ENCODE assay signal across 11 mouse cellular contexts in genomic region chr14:59467798-59468197, GRCm38 (mm10). TPM values are rescaled to one million over a fixed set of nuclear protein-coding genes. Genes with fewer than 3 reads are reported as not detected.
DNase-seq lines count a peak whose midpoint lies in the region; ATAC-seq and TF ChIP-seq lines count a peak whose summit lies in the region.
"Had no signal": no experiment of that assay in that cellular context is flagged by ENCODE, and none has a peak within 500 bp of the region (broad histone marks: within the 10 kb centered on the region; RNA-seq: fewer than 3 reads in every experiment).

No protein-coding gene starts in this region.

- H3K4me3 ChIP-seq in hindbrain, embryonic 11.5 days (ENCODE audit: low read depth, low read length): no peak overlapping the region
- H3K4me3 ChIP-seq in hindbrain, embryonic 14.5 days (replicated peaks; ENCODE audit: low read length): no peak overlapping the region
- H3K4me3 ChIP-seq in stomach, postnatal 0 days (ENCODE audit: low read depth, low read length): no peak overlapping the region
- no peak overlapping the region for H3K4me3 ChIP-seq in heart, embryonic 12.5 days
- H3K4me3 ChIP-seq: erythroblast, embryonic 14.5 days; heart, embryonic 10.5 days had no signal

- H3K9me3 ChIP-seq in hindbrain, embryonic 11.5 days (ENCODE audit: control insufficient read depth, low read length): no peaks in the 10 kb centered on the region
- H3K9me3 ChIP-seq in hindbrain, embryonic 14.5 days (ENCODE audit: control insufficient read depth, low read length): no peaks in the 10 kb centered on the region
- no peaks in the 10 kb centered on the region for H3K9me3 ChIP-seq in stomach, postnatal 0 days (ENCODE audit: control insufficient read depth, low read length)
- H3K9me3 ChIP-seq in heart, embryonic 12.5 days (replicated peaks): no peaks in the 10 kb centered on the region
- H3K9me3 ChIP-seq: heart, embryonic 10.5 days had no signal

- no peak overlapping the region for H3K27ac ChIP-seq in hindbrain, embryonic 11.5 days (ENCODE audit: low read depth, low read length)
- no peak overlapping the region for H3K27ac ChIP-seq in hindbrain, embryonic 14.5 days
- H3K27ac ChIP-seq in stomach, postnatal 0 days (replicated peaks): no peak overlapping the region
- H3K27ac ChIP-seq in heart, embryonic 12.5 days (ENCODE audit: poor library complexity, severe bottlenecking): no peak overlapping the region
- H3K27ac ChIP-seq: heart, embryonic 10.5 days had no signal

- no peaks in the 10 kb centered on the region for H3K36me3 ChIP-seq in hindbrain, embryonic 11.5 days (ENCODE audit: control insufficient read depth, insufficient read depth, low read length)
- no peaks in the 10 kb centered on the region for H3K36me3 ChIP-seq in hindbrain, embryonic 14.5 days (replicated peaks; ENCODE audit: control insufficient read depth, insufficient read depth)
- H3K36me3 ChIP-seq in stomach, postnatal 0 days (ENCODE audit: control insufficient read depth, insufficient read depth, low read length): no peaks in the 10 kb centered on the region
- H3K36me3 ChIP-seq in heart, embryonic 12.5 days: no peaks in the 10 kb centered on the region
- H3K36me3 ChIP-seq: heart, embryonic 10.5 days had no signal

- no peak overlapping the region for H3K9ac ChIP-seq in hindbrain, embryonic 11.5 days (ENCODE audit: low read depth, low read length)
- H3K9ac ChIP-seq in hindbrain, embryonic 14.5 days: no peak overlapping the region
- no peak overlapping the region for H3K9ac ChIP-seq in stomach, postnatal 0 days (ENCODE audit: low read length)
- H3K9ac ChIP-seq in heart, embryonic 12.5 days: no peak overlapping the region

- H3K4me2 ChIP-seq in hindbrain, embryonic 11.5 days (replicated peaks; ENCODE audit: low read depth, low read length): no peak overlapping the region
- H3K4me2 ChIP-seq in hindbrain, embryonic 14.5 days (replicated peaks): no peak overlapping the region
- no peak overlapping the region for H3K4me2 ChIP-seq in stomach, postnatal 0 days (replicated peaks; ENCODE audit: low read depth)
- H3K4me2 ChIP-seq in heart, embryonic 12.5 days: no peak overlapping the region

- TF ChIP-seq CTCF in stomach, postnatal 0 days (IDR thresholded peaks at IDR 0.05; ENCODE audit: low read depth): peak; percentile 83

- peak; percentile 2 for DNase-seq in hindbrain, embryonic 11.5 days (ENCODE audit: low spot score)
- no peak for DNase-seq in hindbrain, embryonic 14.5 days (ENCODE audit: low spot score)
- peak; percentile 7 for DNase-seq in thymus, postnatal 14 days
- DNase-seq in thymus, adult 18-20 months: no peak
- DNase-seq in embryo, embryonic 10 days (ENCODE audit: low spot score): peak; percentile 16
- peak; percentile 17 for DNase-seq in stomach, postnatal 0 days (ENCODE audit: low spot score)
- no peak for DNase-seq in right cerebral cortex, postnatal 10 days (ENCODE audit: low spot score in 2 of 2)
- DNase-seq: thymus, adult 2 months had no signal

- ATAC-seq in hindbrain, embryonic 11.5 days (ENCODE audit: low FRiP score): no peak
- no peak for ATAC-seq in hindbrain, embryonic 14.5 days (ENCODE audit: low FRiP score)
- ATAC-seq in stomach, postnatal 0 days (ENCODE audit: low FRiP score, low TSS enrichment): no peak
- ATAC-seq in heart, embryonic 12.5 days (ENCODE audit: insufficient number of reproducible peaks, low FRiP score): no peak

- WGBS in hindbrain, embryonic 11.5 days: 74% methylated on average over 1 of the region's 1 CpGs
- WGBS in hindbrain, embryonic 14.5 days: 62% methylated on average over 1 of the region's 1 CpGs
- 59% methylated on average over 1 of the region's 1 CpGs for WGBS in stomach, postnatal 0 days
- WGBS in heart, embryonic 12.5 days: 46% methylated on average over 1 of the region's 1 CpGs

- no peaks in the 10 kb centered on the region for H3K27me3 ChIP-seq in hindbrain, embryonic 11.5 days (ENCODE audit: control insufficient read depth, insufficient read depth, low read length)
- no peaks in the 10 kb centered on the region for H3K27me3 ChIP-seq in hindbrain, embryonic 14.5 days (ENCODE audit: control insufficient read depth, insufficient read depth, low read length)
- no peaks in the 10 kb centered on the region for H3K27me3 ChIP-seq in stomach, postnatal 0 days (ENCODE audit: control insufficient read depth, insufficient read depth, low read length)
- H3K27me3 ChIP-seq in heart, embryonic 12.5 days (replicated peaks): no peaks in the 10 kb centered on the region

- TF ChIP-seq EP300 in stomach, postnatal 0 days (optimal IDR thresholded peaks at IDR 0.05): no peak

- no peaks in the 10 kb centered on the region for H3K4me1 ChIP-seq in hindbrain, embryonic 11.5 days (replicated peaks; ENCODE audit: control insufficient read depth, insufficient read depth, low read length)
- no peaks in the 10 kb centered on the region for H3K4me1 ChIP-seq in hindbrain, embryonic 14.5 days (replicated peaks; ENCODE audit: control insufficient read depth, insufficient read depth, low read length)
- H3K4me1 ChIP-seq in stomach, postnatal 0 days (replicated peaks; ENCODE audit: control insufficient read depth, insufficient read depth): no peaks in the 10 kb centered on the region
- H3K4me1 ChIP-seq in heart, embryonic 12.5 days (replicated peaks): no peaks in the 10 kb centered on the region; the same call in 1 of the 2 replicates
- H3K4me1 ChIP-seq: heart, embryonic 10.5 days had no signal

RNA-seq across cellular contexts. Expression of gene Cab39l, which starts 27.0 kb away (rescaled TPM):
- 47.0 and 47.7 TPM in 2 replicates for polyA plus RNA-seq in hindbrain, embryonic 11.5 days (2014; fragmentation: Nextera tagmentation; extraction: Ambion mirVana)
- polyA plus RNA-seq in hindbrain, embryonic 14.5 days (2014; fragmentation: Nextera tagmentation; extraction: Ambion mirVana): 32.2 and 33.4 TPM in 2 replicates
- polyA plus RNA-seq in stomach, postnatal 0 days (2015; fragmentation: Nextera tagmentation; extraction: Ambion mirVana): 28.0 and 30.7 TPM in 2 replicates
- 28.6 and 28.7 TPM in 2 replicates for polyA plus RNA-seq in heart, embryonic 12.5 days (2016; fragmentation: Nextera tagmentation; extraction: Ambion mirVana)

RNA-seq across cellular contexts. Expression of gene Setdb2, which starts 27.1 kb away (rescaled TPM):
- 9.8 and 10.6 TPM in 2 replicates for polyA plus RNA-seq in hindbrain, embryonic 11.5 days (2014; fragmentation: Nextera tagmentation; extraction: Ambion mirVana)
- polyA plus RNA-seq in hindbrain, embryonic 14.5 days (2014; fragmentation: Nextera tagmentation; extraction: Ambion mirVana): 6.3 and 8.9 TPM in 2 replicates
- polyA plus RNA-seq in stomach, postnatal 0 days (2015; fragmentation: Nextera tagmentation; extraction: Ambion mirVana): 4.6 and 6.0 TPM in 2 replicates
- 7.4 and 9.0 TPM in 2 replicates for polyA plus RNA-seq in heart, embryonic 12.5 days (2016; fragmentation: Nextera tagmentation; extraction: Ambion mirVana)

Comparison
In these comparisons a context has a peak if more than half of its experiments do, and no peak if none do; other contexts are left out.
1. DNase-seq: peak in hindbrain, embryonic 11.5 days (single experiment), thymus, postnatal 14 days (single experiment), embryo, embryonic 10 days (single experiment) and stomach, postnatal 0 days (single experiment); none in hindbrain, embryonic 14.5 days (single experiment), thymus, adult 18-20 months (0 of 2) and right cerebral cortex, postnatal 10 days (0 of 2).